Mouse (Mus musculus) limb, embryonic 11.5 days (tissue): ENCODE measurements around the gene Pcnp. TPM values are rescaled to one million over a fixed set of nuclear protein-coding genes. Genes with fewer than 3 reads are reported as not detected.
"Not testable (repeated sequence)": the region's sequence is repeated elsewhere in the genome, so short reads cannot be mapped to it uniquely, and the experiment has no call there.

Source experiments
- ATAC-seq: fragments of 200-750 bp; cut with Nextera tagmentation; 2 replicates; pipeline ENCODE4 v1.8.0; 2017; ENCODE audit warnings: low read depth; ENCODE audit not compliant: insufficient number of reproducible peaks, low FRiP score, low TSS enrichment
- DNase-seq: peaks from one replicate; pipeline ENCODE4 v3.0.0-alpha.2; 2015; ENCODE audit warnings: low spot score
- H3K27ac ChIP-seq: fragments of 300-500 bp; sonication (generic); replicated peaks from 2 replicates; pipeline ENCODE4 v1.5.1; 2014; ENCODE audit warnings: low read depth, mild to moderate bottlenecking, low read length
- H3K27me3 ChIP-seq: fragments of 300-500 bp; sonication (generic); 2 replicates; pipeline ENCODE4 v1.6.1; 2014; ENCODE audit warnings: mild to moderate bottlenecking, low read length, mixed read lengths; ENCODE audit not compliant: control insufficient read depth, insufficient read depth
- H3K36me3 ChIP-seq: fragments of 300-500 bp; sonication (generic); 2 replicates; pipeline ENCODE4 v1.6.1; 2014; ENCODE audit warnings: mild to moderate bottlenecking, low read length, moderate library complexity, mixed read lengths; ENCODE audit not compliant: control insufficient read depth, insufficient read depth
- H3K4me1 ChIP-seq: fragments of 300-500 bp; sonication (generic); 2 replicates; pipeline ENCODE4 v1.6.1; 2014; ENCODE audit warnings: low read length, mixed read lengths; ENCODE audit not compliant: control insufficient read depth, insufficient read depth
- H3K4me2 ChIP-seq: fragments of 300-500 bp; sonication (generic); 2 replicates; pipeline ENCODE4 v1.6.1; 2014; ENCODE audit warnings: low read depth, mild to moderate bottlenecking, moderate library complexity; ENCODE audit not compliant: severe bottlenecking
- H3K4me3 ChIP-seq: fragments of 300-500 bp; sonication (generic); 2 replicates; pipeline ENCODE4 v1.5.1; 2014; ENCODE audit warnings: low read depth, low read length
- H3K9ac ChIP-seq: fragments of 300-500 bp; sonication (generic); 2 replicates; pipeline ENCODE4 v1.6.1; 2014; ENCODE audit warnings: mild to moderate bottlenecking, low read length
- H3K9me3 ChIP-seq: fragments of 300-500 bp; sonication (generic); 2 replicates; pipeline ENCODE4 v1.6.1; 2016; ENCODE audit warnings: low read length; ENCODE audit not compliant: control insufficient read depth
- WGBS: fragments of 180-500 bp; shearing (Covaris S2); extraction: QIAGEN DNeasy Blood & Tissue Kit; methylation state at CpG from one replicate; pipeline ENCODE4 v1.1.7; 2014; 5-methylcytosine and 5-hydroxymethylcytosine counted together
- polyA plus RNA-seq: library from polyadenylated mRNA; unstranded; fragments of >200 nt; fragmentation: Nextera tagmentation; extraction: Ambion mirVana; gene quantifications from 2 replicates; pipeline ENCODE4 v1.2.1, GENCODE M21; 2014

Pcnp gene
- 308 and 314 TPM in 2 replicates for polyA plus RNA-seq

DNA sequence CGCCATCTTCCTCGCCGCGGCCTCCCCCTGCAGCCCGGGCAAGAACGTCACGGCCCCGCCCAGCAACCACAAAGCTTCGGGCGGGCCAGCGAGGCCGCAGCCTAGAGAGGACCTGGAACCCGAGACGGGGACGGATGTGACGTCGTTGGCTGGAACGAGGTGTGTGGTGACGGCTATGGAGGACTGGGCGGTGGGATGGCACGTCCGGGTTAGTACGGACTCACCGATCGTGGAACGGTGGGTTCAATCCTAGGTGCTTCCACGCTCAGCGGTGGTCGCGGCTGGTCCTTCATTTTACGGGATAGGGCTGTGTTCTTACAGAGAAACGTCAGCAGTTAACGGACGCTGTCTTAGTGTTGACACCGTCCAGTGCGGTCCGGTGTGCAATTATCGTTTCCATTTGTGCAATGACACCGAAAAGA lies at the start of gene Pcnp:
Gene Pcnp (minus strand): TSS at position 79 of the 422 bp plus-strand sequence.
- ATAC-seq (peak; percentile 100), DNase-seq (peak; percentile 99)
- Histone ChIP-seq H3K27ac (peak within 1 kb of the TSS; percentile 51), H3K9me3 (no peaks in the 10 kb centered on the region), H3K27me3 (no peaks in the 10 kb centered on the region), H3K36me3 (peaks cover 8% of the 10 kb centered on the region), H3K4me2 (peak within 1 kb of the TSS; percentile 54), H3K4me1 (peaks cover 7% of the 10 kb centered on the region), H3K4me3 (peak within 1 kb of the TSS; percentile 98), H3K9ac (peak within 1 kb of the TSS; percentile 94)
- under 1% methylated on average over 39 of the region's 39 CpGs for WGBS

DNA sequence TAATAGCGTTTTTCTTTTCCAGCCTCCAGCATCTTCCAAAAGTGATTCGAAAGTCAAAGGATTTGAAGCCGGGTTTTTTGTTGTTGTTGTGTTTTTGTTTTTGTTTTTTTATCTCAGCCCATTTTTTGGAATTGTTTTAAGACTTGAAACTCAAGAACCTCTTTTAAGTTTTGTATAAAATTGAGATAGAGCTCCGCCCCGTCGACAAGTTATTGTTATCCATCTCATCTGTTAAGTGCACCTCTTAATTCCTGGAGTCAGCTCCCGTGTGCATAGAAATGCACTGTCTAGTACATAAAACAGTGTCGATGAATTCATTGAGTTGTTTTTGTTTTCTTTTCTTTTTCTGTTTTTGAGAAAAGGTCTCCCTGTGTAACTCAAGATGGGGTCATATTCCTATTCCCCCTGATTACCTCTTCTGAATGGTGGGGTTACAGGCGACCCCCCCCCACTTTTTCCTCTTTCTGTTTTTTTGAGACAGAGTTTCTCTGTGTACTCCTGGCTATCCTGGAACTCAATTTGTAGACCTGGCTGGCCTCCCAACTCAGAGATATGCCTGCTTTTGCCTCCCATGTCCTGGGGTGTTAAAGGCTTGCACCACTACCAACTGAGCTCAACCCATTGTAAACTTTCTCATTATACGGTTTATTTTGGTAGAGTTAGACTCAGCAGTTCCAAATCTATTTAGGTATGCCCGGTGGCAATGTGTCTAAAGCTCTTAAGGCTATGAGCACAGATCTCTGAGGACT lies 46.8 kb upstream of the Pcnp start:
- no peak for DNase-seq
- no peaks in the 10 kb centered on the region; the same call in 1 of the 2 replicates for H3K4me1 ChIP-seq
- 14% methylated on average over 11 of the region's 11 CpGs for WGBS
- no peaks in the 10 kb centered on the region for H3K9me3 ChIP-seq
- no peak for ATAC-seq
- no peaks in the 10 kb centered on the region for H3K27me3 ChIP-seq
- peak overlapping the region; percentile 76 for H3K9ac ChIP-seq
- H3K4me3 ChIP-seq = peak overlapping the region; percentile 80
- no peaks in the 10 kb centered on the region for H3K36me3 ChIP-seq
- no peak overlapping the region; the same call in 1 of the 2 replicates for H3K27ac ChIP-seq
- peak overlapping the region; percentile 45 for H3K4me2 ChIP-seq

DNA sequence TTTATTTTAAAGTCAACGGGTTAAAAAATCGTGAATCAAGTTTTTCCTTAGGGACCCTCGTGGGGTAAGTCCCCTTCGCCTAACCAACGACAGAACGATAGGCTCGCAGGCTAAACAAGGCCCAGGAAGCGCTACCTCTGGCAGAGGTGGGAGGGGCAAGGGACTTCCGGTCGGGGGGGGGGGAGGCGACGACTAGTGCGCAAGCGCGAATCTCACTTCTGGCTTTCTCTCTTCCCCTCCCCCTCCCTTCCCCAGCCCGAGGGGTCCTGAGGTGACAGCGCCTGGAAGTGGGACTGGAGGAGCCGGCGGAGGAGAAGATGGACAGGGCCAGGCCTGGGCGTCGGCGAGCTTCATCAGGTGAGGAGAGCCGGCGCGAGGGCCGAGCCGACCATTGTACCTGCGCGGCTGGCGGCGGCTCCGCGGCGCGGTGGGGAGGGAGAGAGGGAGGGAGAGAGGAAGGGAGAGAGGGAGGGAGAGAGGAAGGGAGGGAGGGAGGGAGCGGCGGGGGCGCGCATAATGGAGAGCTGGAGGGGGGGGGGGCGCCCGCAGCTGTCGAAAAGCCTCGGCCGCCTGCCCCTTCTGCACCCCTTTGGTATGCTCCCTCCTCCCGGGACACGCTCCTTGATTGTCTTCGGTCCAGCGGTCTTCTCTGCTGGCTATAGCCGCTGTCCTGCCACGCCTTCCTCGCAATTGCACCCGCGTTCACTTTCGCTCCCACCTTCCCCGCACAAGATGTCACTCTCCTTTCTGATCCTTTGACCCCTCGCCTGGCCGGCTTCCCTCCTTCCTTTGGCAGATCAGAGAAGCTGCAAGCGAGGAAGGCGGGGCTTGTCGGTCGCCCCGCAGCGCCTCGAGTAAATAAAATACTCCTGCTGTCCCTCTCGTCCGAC lies 45.9 kb upstream of the Pcnp start:
- WGBS = under 1% methylated on average over 44 of the region's 66 CpGs
- Histone ChIP-seq H3K36me3 (no peaks in the 10 kb centered on the region), H3K4me1 (no peaks in the 10 kb centered on the region; the same call in 1 of the 2 replicates), H3K4me2 (peak overlapping the region; percentile 45), H3K4me3 (peak overlapping the region; percentile 80), H3K9ac (peak overlapping the region; percentile 76), H3K27me3 (no peaks in the 10 kb centered on the region), H3K9me3 (no peaks in the 10 kb centered on the region), H3K27ac (peak overlapping the region; percentile 72)
- ATAC-seq (peak; percentile 89), DNase-seq (peak; percentile 91)

DNA sequence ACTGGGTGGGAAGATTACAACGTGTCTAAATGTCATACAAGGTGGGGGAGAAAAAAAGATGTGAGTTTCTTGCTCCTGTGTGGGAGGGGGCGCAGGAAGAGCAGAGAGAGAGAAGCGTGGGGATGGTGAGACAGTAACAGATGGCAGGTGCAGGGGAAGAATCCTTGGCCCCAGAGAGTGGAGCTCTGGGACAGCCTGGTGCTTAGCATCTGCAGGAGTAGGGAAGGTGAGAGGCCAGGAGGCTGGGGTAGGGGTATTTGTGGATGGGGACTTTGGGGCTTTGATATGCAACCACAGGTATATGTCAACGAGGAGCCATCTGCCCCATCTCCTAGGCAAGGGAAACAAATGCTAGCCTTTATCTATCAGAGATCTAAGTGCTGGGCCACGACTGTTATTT lies 45.0 kb upstream of the Pcnp start:
- H3K9ac ChIP-seq = no peak overlapping the region
- H3K4me3 ChIP-seq = no peak overlapping the region
- H3K9me3 ChIP-seq = no peaks in the 10 kb centered on the region
- H3K36me3 ChIP-seq = no peaks in the 10 kb centered on the region
- DNase-seq = no peak
- H3K27me3 ChIP-seq = no peaks in the 10 kb centered on the region
- no peak for ATAC-seq
- H3K4me2 ChIP-seq = no peak overlapping the region
- 73% methylated on average over 5 of the region's 5 CpGs for WGBS
- H3K4me1 ChIP-seq = no peaks in the 10 kb centered on the region; the same call in 1 of the 2 replicates
- H3K27ac ChIP-seq = no peak overlapping the region; the same call in 1 of the 2 replicates

DNA sequence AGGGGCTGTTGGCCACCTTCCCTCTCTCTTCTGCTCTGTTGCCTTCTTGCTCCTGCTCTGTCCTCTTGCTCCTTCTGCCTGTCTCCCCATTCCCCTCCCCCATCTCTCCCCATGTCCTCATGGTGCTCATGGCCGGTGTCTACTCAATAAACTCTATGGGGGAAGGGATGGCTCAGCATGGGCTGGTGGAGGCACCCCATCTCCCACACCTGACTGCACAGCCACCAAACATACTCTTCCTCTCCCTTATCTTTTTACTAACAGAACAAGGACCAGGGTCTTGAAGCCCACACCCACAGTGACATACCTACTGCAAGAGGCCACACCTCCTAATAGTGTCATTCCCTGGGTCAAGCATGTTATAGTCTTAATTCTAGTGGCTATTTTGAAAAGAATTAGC lies 44.6 kb upstream of the Pcnp start:
- no peak for ATAC-seq
- no peaks in the 10 kb centered on the region; the same call in 1 of the 2 replicates for H3K4me1 ChIP-seq
- no peaks in the 10 kb centered on the region for H3K36me3 ChIP-seq
- no peaks in the 10 kb centered on the region for H3K9me3 ChIP-seq
- no peak overlapping the region for H3K4me2 ChIP-seq
- no peak for DNase-seq
- WGBS = 94% methylated on average over 1 of the region's 1 CpGs
- H3K4me3 ChIP-seq = no peak overlapping the region
- H3K27ac ChIP-seq = no peak overlapping the region
- H3K9ac ChIP-seq = no peak overlapping the region
- no peaks in the 10 kb centered on the region for H3K27me3 ChIP-seq

DNA sequence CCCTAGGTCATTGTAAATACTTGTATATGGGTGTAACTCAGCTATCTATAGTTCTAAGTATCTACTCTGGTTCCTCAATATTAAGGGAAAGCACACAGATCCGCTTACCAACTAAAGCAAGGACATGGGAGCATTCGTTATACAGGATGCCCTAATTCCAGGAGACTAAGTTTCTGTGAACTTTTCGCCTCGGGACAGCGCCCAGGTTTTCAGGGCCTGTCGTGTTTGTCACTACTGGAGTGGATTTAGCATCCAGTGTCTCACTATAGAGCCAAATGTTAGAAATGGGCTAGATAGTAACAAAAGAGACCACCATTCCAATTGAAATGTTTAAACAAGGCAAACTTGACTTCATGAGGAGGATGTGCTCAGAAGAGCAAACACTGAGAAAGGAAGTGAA lies 43.6 kb upstream of the Pcnp start:
- not testable (repeated sequence) for H3K4me1 ChIP-seq, ATAC-seq

DNA sequence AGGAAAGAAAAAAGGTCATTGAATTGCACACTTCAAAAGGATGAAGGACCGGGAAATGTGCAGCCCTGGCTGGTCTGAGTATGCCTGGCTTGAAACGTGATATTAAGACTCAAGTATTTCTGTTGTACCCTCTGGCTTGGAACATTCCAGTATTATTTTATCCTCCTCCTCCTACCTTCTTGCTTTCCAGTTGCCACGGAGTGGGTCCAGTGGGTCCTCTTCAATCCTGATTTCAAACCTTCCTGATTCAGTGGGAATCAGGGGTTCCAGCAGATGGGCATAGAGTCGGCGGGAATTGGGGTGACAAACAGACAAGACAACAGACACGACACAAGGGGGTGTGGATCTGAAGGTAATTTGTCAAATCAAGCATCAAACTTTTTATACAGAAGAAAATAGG lies 43.0 kb upstream of the Pcnp start:
- Histone ChIP-seq H3K27ac (no peak overlapping the region), H3K36me3 (no peaks in the 10 kb centered on the region), H3K9ac (no peak overlapping the region), H3K4me3 (no peak overlapping the region), H3K27me3 (no peaks in the 10 kb centered on the region), H3K4me2 (no peak overlapping the region), H3K4me1 (no peaks in the 10 kb centered on the region; the same call in 1 of the 2 replicates), H3K9me3 (no peaks in the 10 kb centered on the region)
- DNase-seq (no peak), ATAC-seq (no peak)
- WGBS = 83% methylated on average over 6 of the region's 6 CpGs

More for the DNA sequence above, 43.6 kb upstream of the Pcnp start:
- DNase-seq, H3K27ac ChIP-seq, H3K4me3 ChIP-seq, H3K36me3 ChIP-seq, H3K27me3 ChIP-seq, H3K9me3 ChIP-seq, H3K9ac ChIP-seq, H3K4me2 ChIP-seq: not testable (repeated sequence)
- WGBS = 90% methylated on average over 6 of the region's 6 CpGs
